Mouse (Mus musculus) bone marrow macrophage, adult 2 months (primary cell): ENCODE results near the gene Zkscan16. TPM values are rescaled to one million over a fixed set of nuclear protein-coding genes. Genes with fewer than 3 reads are reported as not detected.
A peak's percentile ranks its signal among the peaks of the same experiment; 100 is the strongest.

ENCODE experiments used
- H3K27ac ChIP-seq: 2 replicates; pipeline ENCODE4 v1.5.1; 2012; ENCODE audit warnings: low read depth, low read length; ENCODE audit not compliant: insufficient read depth
- H3K4me1 ChIP-seq: 2 replicates; pipeline ENCODE4 v1.6.1; 2012; ENCODE audit warnings: low read length; ENCODE audit not compliant: control insufficient read depth, insufficient read depth
- H3K4me3 ChIP-seq: 2 replicates; pipeline ENCODE4 v1.5.1; 2012; ENCODE audit warnings: mild to moderate bottlenecking, low read length, moderate library complexity; ENCODE audit not compliant: insufficient read depth
- CTCF ChIP-seq: IDR thresholded peaks from 2 replicates; pipeline ENCODE4 v1.5.1; 2012; ENCODE audit warnings: low read depth, mild to moderate bottlenecking, low read length, moderate library complexity
- POLR2A ChIP-seq: IDR thresholded peaks from 2 replicates; pipeline ENCODE4 v1.6.1; 2012; ENCODE audit warnings: mild to moderate bottlenecking, low read depth, low read length, borderline replicate concordance
- polyA plus RNA-seq: library from polyadenylated mRNA; stranded (reverse); fragments of >200 nt; gene quantifications from 2 replicates; pipeline ENCODE4 v1.2.4, GENCODE M21; 2012; ENCODE audit not compliant: missing spikeins, insufficient read depth, insufficient read length

Zkscan16 gene
- polyA plus RNA-seq, 1 experiment, result not detected

- Histone ChIP-seq H3K4me1 (peaks cover 3% of the 10 kb centered on the region; the same call in 1 of the 2 replicates), H3K27ac (no peak overlapping the region), H3K4me3 (no peak overlapping the region)
- TF ChIP-seq CTCF (no peak), POLR2A (no peak)
Measured at GRCm38 (mm10) chr4:58965136-58965535, 21.7 kb downstream of the Zkscan16 start.

DNA sequence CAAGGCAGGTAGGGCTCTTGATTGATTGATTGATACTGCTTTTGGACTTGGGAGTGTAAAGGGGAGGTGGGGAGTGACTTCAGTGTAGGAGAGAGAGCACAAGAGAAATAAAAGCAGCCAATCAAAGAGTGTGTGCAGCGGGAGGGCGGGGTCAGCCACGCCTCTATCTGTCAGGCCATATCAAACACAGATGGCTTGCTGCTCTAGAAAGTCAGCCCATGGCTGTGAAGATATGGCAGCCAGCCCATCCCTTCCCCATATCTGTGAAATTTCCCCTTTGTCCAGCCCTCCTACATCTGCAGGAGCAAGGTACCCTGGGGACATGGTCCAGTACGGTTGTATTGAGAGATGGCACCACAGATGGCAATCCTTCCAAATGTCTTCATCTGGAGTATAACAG is 27.2 kb downstream of the Zkscan16 start:
- TF ChIP-seq CTCF (no peak), POLR2A (no peak)
- Histone ChIP-seq H3K27ac (no peak overlapping the region), H3K4me3 (no peak overlapping the region), H3K4me1 (peaks cover 3% of the 10 kb centered on the region; the same call in 1 of the 2 replicates)

GRCm38 (mm10) chr4:58975711-58976110 is 32.3 kb downstream of the Zkscan16 start:
- TF ChIP-seq POLR2A (no peak), CTCF (no peak)
- H3K4me3 ChIP-seq, result no peak overlapping the region
- no peaks in the 10 kb centered on the region for H3K4me1 ChIP-seq
- no peak overlapping the region for H3K27ac ChIP-seq

DNA sequence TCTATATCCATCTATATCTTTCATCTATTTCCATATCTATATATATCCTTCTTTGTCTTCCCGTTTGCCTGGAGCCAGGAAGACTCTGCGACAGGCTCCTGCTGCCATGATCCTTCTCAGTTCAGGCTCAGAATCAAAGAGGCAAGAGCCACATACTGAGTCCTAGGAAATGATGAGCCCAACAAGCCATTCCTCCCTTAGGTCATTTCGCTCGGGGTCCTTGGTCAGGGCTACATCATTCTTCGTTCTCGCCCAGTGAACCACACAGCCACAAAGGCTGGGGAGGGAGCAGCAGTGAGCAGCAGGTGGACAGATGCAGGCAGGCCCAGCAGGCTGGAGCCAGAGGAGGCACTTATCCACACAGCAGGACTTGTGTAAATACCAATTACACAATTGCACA is 38.0 kb downstream of the Zkscan16 start:
- no peak overlapping the region for H3K27ac ChIP-seq
- H3K4me3 ChIP-seq, result no peak overlapping the region
- peaks cover 4% of the 10 kb centered on the region for H3K4me1 ChIP-seq
- TF ChIP-seq CTCF (no peak), POLR2A (no peak)

DNA sequence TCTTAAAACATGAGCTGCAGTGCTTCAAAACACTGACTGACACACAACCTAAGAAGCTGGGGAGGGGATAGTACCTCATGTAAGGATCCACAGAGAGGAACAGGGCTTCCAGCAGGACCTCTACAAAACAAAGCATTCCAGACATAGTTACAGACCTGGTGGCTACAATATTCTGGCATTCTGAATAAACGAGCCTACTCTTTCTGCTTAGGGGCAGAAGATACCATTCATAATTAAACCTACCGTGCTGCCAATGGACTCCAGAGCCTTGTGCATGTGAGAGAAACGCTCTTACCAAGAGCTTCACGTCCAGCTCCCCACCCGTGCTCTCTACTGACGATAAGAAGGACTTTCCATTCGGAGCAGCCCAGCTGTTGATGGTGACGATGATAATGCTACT is 39.4 kb downstream of the Zkscan16 start:
- peaks cover 4% of the 10 kb centered on the region for H3K4me1 ChIP-seq
- H3K4me3 ChIP-seq, result no peak overlapping the region
- TF ChIP-seq POLR2A (no peak), CTCF (no peak)
- H3K27ac ChIP-seq, result no peak overlapping the region

DNA sequence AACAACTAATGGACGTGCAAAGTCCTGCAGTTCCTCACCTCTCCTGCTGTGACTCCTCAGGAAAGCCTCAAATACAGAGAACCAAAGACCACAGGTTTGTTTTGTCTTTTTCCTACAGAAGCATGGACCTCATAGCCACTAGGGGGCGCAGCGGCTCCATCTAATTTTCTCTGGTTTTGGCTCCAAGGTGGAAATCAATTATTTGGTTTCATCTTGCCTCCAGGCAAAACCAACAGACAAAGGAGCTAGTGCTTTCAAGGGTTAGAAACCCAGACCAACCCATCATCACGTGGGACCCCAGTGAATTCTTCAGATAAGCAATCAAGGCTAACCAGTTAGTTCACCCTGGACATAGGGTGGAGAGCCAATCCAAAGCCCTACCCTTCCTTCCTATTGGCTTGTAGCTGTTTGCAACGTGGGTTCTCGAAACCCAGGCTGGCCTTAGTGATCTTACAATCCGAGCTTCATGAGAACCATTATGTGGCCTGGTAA is 41.8 kb downstream of the Zkscan16 start:
- TF ChIP-seq POLR2A, result no peak
- TF ChIP-seq CTCF, result peak; percentile 54
- H3K4me1 ChIP-seq, result peaks cover 16% of the 10 kb centered on the region
- H3K4me3 ChIP-seq, result no peak overlapping the region
- no peak overlapping the region for H3K27ac ChIP-seq

GRCm38 (mm10) chr4:58986540-58987190 is 43.2 kb downstream of the Zkscan16 start, which contains the start of gene Ptgr1:
Gene Ptgr1, minus strand, starts transcription at chr4:58987119.
- Histone ChIP-seq H3K4me3 (peak within 1 kb of the TSS; percentile 72), H3K4me1 (peaks cover 21% of the 10 kb centered on the region), H3K27ac (peak within 1 kb of the TSS; percentile 17; the same call in 1 of the 2 replicates)
- TF ChIP-seq POLR2A (peak; percentile 23), CTCF (no peak)

DNA sequence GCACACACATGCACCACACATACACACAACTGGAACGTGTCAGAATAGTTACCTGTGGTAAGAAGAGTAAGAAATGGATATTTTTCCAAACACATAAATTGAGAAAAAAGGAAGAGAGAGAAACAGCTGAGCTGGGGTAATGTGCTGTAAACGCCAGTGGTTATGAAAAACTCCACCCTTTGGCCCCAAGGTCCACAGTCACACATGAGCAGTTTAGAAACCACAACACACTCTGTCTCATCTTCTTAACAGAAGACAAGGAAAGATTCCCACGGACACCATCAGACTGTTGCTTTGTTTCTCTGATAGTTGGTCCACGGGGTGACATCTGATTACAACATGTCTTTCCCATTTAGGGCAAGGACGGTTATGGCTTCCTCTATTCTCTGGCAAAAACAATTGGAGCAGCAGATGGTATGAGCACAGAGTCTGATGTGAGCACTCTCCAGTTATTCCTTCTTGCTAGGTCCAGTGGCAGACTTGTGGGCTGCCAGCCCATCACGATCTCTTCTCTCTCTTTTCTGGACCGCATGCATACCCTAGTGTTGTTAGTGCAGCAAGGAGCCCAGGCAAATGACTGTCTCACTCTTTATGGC is 46.0 kb downstream of the Zkscan16 start:
- H3K4me1 ChIP-seq, result peaks cover 21% of the 10 kb centered on the region
- no peak overlapping the region for H3K27ac ChIP-seq
- no peak overlapping the region for H3K4me3 ChIP-seq
- no peak for TF ChIP-seq POLR2A

DNA sequence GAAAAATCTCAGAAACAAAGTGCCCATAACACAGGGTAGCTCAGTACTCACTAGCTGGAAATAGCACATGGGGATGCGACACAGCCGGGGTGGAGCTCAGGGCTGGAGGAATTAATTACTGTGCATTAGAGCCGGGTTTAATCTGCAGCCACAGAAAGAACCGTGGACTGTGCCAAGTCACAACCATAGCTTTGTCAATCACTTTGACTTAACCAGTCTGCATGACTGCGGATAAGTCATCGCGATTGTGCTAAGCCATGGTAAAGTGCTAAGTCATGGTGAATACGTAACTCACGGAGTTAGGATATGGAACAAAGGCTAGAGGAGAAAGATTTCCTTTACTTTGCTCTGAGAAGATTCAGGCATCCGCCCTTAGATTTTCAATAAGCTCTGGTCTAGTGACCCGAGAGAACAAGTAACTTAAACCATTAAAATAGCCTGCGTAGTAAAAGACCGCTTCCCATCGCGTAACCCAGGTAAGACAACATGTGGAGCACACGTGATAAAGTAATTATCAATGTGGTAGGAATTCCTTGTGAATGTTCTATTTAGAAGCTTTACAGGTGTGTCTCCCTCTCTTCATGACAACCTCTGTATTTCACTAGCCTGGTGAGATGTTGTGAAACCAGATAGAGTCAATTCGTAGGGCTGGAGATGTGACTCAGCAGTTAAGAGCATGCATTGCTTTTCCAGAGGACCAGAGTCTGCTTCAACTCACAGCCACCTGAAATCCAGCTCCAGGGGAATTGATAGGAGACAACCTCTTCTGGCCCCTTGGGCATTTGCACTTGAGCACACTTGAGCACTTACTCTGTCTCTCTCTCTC is 47.4 kb downstream of the Zkscan16 start:
- no peak overlapping the region for H3K27ac ChIP-seq
- no peak overlapping the region for H3K4me3 ChIP-seq
- H3K4me1 ChIP-seq, result peaks cover 21% of the 10 kb centered on the region
- no peak for TF ChIP-seq CTCF
- no peak for TF ChIP-seq POLR2A

DNA sequence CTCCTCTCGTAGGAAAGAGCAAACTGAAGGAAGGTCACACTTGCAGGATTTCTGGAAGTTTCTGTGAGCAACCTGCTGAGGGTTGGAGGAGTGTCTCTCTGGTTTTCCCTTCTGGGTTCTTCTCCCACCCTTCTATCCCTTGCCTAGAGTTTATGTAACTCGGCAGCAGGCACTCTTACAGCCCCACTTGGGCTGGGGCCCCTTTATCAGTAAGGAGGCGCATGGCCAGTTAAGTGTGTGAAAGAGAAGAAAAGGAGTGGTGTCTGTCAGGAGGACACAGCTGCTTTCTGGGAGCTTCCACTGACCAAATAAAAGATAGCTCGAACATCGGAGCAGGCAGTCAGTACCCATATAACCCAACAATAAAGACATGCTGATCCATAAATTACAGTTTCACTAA is 48.8 kb downstream of the Zkscan16 start:
- TF ChIP-seq POLR2A (no peak), CTCF (no peak)
- no peak overlapping the region for H3K27ac ChIP-seq
- no peak overlapping the region for H3K4me3 ChIP-seq
- peaks cover 17% of the 10 kb centered on the region for H3K4me1 ChIP-seq
